ENCODE assay signal across 24 mouse cellular contexts in genomic region chr13:98435245-98435975, GRCm38 (mm10). TPM values are rescaled to one million over a fixed set of nuclear protein-coding genes. Genes with fewer than 3 reads are reported as not detected.
DNase-seq lines count a peak whose midpoint lies in the region; TF ChIP-seq lines count a peak whose summit lies in the region.
"Had no signal": no experiment of that assay in that cellular context is flagged by ENCODE, and none has a peak within 500 bp of the region (broad histone marks: within the 10 kb centered on the region; RNA-seq: fewer than 3 reads in every experiment).

No protein-coding gene starts in this region.

- WGBS in heart, embryonic 10.5 days, result 87% methylated on average over 8 of the region's 8 CpGs

- no peak overlapping the region for H3K4me3 ChIP-seq in heart, embryonic 10.5 days
- no peak overlapping the region for H3K4me3 ChIP-seq in CH12.LX (replicated peaks in 1 of 3; ENCODE audit: low read depth in 2 of 3, low read length in 2 of 3, poor library complexity in 1 of 3)
- H3K4me3 ChIP-seq: embryonic facial prominence, embryonic 13.5 days; embryonic facial prominence, embryonic 15.5 days; erythroblast, embryonic 14.5 days; forebrain, embryonic 10.5 days; forebrain, embryonic 12.5 days had no signal

- no peak for TF ChIP-seq CTCF in CH12.LX (conservative IDR thresholded peaks at IDR 0.05 in 1 of 2, IDR thresholded peaks at IDR 0.05 in 1 of 2; ENCODE audit: low read depth in 2 of 2, low read length in 2 of 2)

- H3K4me2 ChIP-seq in CH12.LX (ENCODE audit: insufficient read depth, low read depth, poor library complexity, severe bottlenecking), result no peak overlapping the region; the same call in 1 of the 2 replicates
- H3K4me2 ChIP-seq: embryonic facial prominence, embryonic 13.5 days; embryonic facial prominence, embryonic 15.5 days; forebrain, embryonic 12.5 days had no signal

- H3K36me3 ChIP-seq in heart, embryonic 10.5 days, result no peaks in the 10 kb centered on the region
- no peaks in the 10 kb centered on the region for H3K36me3 ChIP-seq in CH12.LX (replicated peaks in 1 of 2; ENCODE audit: control insufficient read depth in 1 of 2, insufficient read depth in 1 of 2, low read length in 1 of 2)
- H3K36me3 ChIP-seq: embryonic facial prominence, embryonic 13.5 days; embryonic facial prominence, embryonic 15.5 days; forebrain, embryonic 10.5 days; forebrain, embryonic 12.5 days; G1E had no signal

- in situ Hi-C loops in CH12.LX (cut with MboI; ENCODE audit: low pct_ligation_motif_present, low pct_unique_long_range_greater_than_20kb, low sequenced_read_pairs), result no loop called here

- no peak for TF ChIP-seq RAD21 in CH12.LX (IDR thresholded peaks at IDR 0.05; ENCODE audit: low read depth, low read length)

- no peak for TF ChIP-seq EP300 in CH12.LX (IDR thresholded peaks at IDR 0.05; ENCODE audit: low read length)

- H3K27me3 ChIP-seq in heart, embryonic 10.5 days (ENCODE audit: insufficient read depth, poor library complexity, severe bottlenecking), result peaks cover 20% of the 10 kb centered on the region
- H3K27me3 ChIP-seq in CH12.LX (replicated peaks), result no peaks in the 10 kb centered on the region

- H3K4me1 ChIP-seq in heart, embryonic 10.5 days, result 0 out of 2 replicates have a peak, but pooled peaks cover 2% of the 10 kb centered on the region
- H3K4me1 ChIP-seq in CH12.LX (ENCODE audit: control insufficient read depth in 1 of 2, insufficient read depth in 2 of 2), result peaks cover 6 to 11% of the 10 kb centered on the region in 2 experiments
- H3K4me1 ChIP-seq: forebrain, embryonic 12.5 days had no signal

- TF ChIP-seq POLR2A in CH12.LX (IDR thresholded peaks at IDR 0.05; ENCODE audit: low read depth, low read length), result no peak

- no peaks in the 10 kb centered on the region for H3K9me3 ChIP-seq in heart, embryonic 10.5 days
- H3K9me3 ChIP-seq in CH12.LX (replicated peaks; ENCODE audit: low read length), result no peaks in the 10 kb centered on the region
- H3K9me3 ChIP-seq: embryonic facial prominence, embryonic 13.5 days; embryonic facial prominence, embryonic 15.5 days; forebrain, embryonic 10.5 days; forebrain, embryonic 12.5 days; G1E had no signal

- H3K79me2 ChIP-seq in CH12.LX (replicated peaks; ENCODE audit: control insufficient read depth, extremely low read depth, insufficient read depth, poor library complexity, severe bottlenecking), result no peaks in the 10 kb centered on the region

- peak; percentile 64 for DNase-seq in heart, embryonic 10.5 days (ENCODE audit: low spot score)
- no peak for DNase-seq in heart, adult 8-10 months (ENCODE audit: low spot score)
- DNase-seq in 3T3-L1 (ENCODE audit: low read depth, low spot score) (peak; percentile 57), CH12.LX (ENCODE audit: extremely low read depth) (peak; percentile 19), NIH3T3 (ENCODE audit: low read depth) (peak; percentile 41)
- no peak for DNase-seq in neural tube, embryonic 10.5 days (ENCODE audit: extremely low spot score, low spot score)
- DNase-seq in adrenal gland, adult 18-20 months (ENCODE audit: low spot score in 2 of 2), result no peak
- DNase-seq in adrenal gland, postnatal 10 days, result no peak
- DNase-seq: adrenal gland, adult 8-10 months; adrenal gland, postnatal 25 days; B cell, adult 2 months; cerebellum, adult 11 months; cerebellum, adult 18-20 months; cerebellum, adult 8-10 months; cerebellum, adult 9-11 months; cerebellum, postnatal 14 days; cerebellum, postnatal 36 days; embryo, embryonic 11 days had no signal

- H3K27ac ChIP-seq in heart, embryonic 10.5 days, result no peak overlapping the region
- H3K27ac ChIP-seq in CH12.LX (ENCODE audit: insufficient read depth, low read depth), result no peak overlapping the region
- H3K27ac ChIP-seq: embryonic facial prominence, embryonic 13.5 days; embryonic facial prominence, embryonic 15.5 days; forebrain, embryonic 10.5 days; forebrain, embryonic 12.5 days had no signal

- dilution Hi-C loops in CH12.LX (cut with MboI; ENCODE audit: extremely low pct_ligation_motif_present, extremely low pct_unique_long_range_greater_than_20kb, low sequenced_read_pairs), result no loop called here

- H3K9ac ChIP-seq in CH12.LX (ENCODE audit: insufficient read depth, low read depth), result no peak overlapping the region
- H3K9ac ChIP-seq: embryonic facial prominence, embryonic 13.5 days; embryonic facial prominence, embryonic 15.5 days; forebrain, embryonic 12.5 days had no signal

TF ChIP-seq in CH12.LX, 34 proteins besides CTCF, POLR2A, EP300 and RAD21:
- TF ChIP-seq CHD2 (IDR thresholded peaks at IDR 0.05; ENCODE audit: low read length) (no peak), HCFC1 (IDR thresholded peaks at IDR 0.05; ENCODE audit: low read depth, low read length) (no peak), CHD1 (IDR thresholded peaks at IDR 0.05; ENCODE audit: low read depth, low read length) (no peak), BHLHE40 (IDR thresholded peaks at IDR 0.05; ENCODE audit: low read depth, low read length) (no peak)

RNA-seq across cellular contexts. Expression of gene Gm10320, which starts 56.4 kb away (rescaled TPM):
- polyA plus RNA-seq in heart, embryonic 10.5 days (2016; fragmentation: Nextera tagmentation; extraction: Ambion mirVana), result 0.48 and 0.82 TPM in 2 replicates
- not detected for total RNA-seq in heart, adult 8-10 months (2022)
- total RNA-seq in CH12.LX (2012; rRNA removed) (6.1 and 8.0 TPM in 2 replicates), CH12.LX (2014; rRNA removed) (11.6 and 13.4 TPM in 2 replicates)
- 1.2 and 1.8 TPM in 2 replicates for polyA plus RNA-seq in CH12.LX (2012; ENCODE audit: insufficient read length, low read depth)
- total RNA-seq in adrenal gland, adult 18-20 months (2021), result not detected
- total RNA-seq in adrenal gland, postnatal 10 days (2021), result under 1 TPM in 1 of 2 experiments, not detected in 1; 0.75 TPM
- total RNA-seq: adrenal gland, postnatal 25 days had no signal

Comparison
In these comparisons a context has a peak if more than half of its experiments do, and no peak if none do; other contexts are left out.
1. DNase-seq: peak in heart, embryonic 10.5 days (single experiment), 3T3-L1 (single experiment), CH12.LX (single experiment) and NIH3T3 (single experiment); none in heart, adult 8-10 months (single experiment), neural tube, embryonic 10.5 days (single experiment), adrenal gland, adult 18-20 months (0 of 2) and adrenal gland, postnatal 10 days (single experiment).
2. RNA of gene Gm10320, which starts 56.4 kb away (total RNA-seq): 6.1 to 13.4 TPM in CH12.LX; 0.75 TPM in adrenal gland, postnatal 10 days, not detected in adrenal gland, adult 18-20 months and not detected in heart, adult 8-10 months; every median in the first group is over 4 times any median in the second.